Mouse (Mus musculus): ENCODE data around the gene Morn1. TPM values are rescaled to one million over a fixed set of nuclear protein-coding genes. Genes with fewer than 3 reads are reported as not detected.
A peak's percentile ranks its signal among the peaks of the same experiment; 100 is the strongest.

Gene Morn1
- polyA plus RNA-seq, 1 experiment from 2014 or later, result 5.1 TPM

DNA sequence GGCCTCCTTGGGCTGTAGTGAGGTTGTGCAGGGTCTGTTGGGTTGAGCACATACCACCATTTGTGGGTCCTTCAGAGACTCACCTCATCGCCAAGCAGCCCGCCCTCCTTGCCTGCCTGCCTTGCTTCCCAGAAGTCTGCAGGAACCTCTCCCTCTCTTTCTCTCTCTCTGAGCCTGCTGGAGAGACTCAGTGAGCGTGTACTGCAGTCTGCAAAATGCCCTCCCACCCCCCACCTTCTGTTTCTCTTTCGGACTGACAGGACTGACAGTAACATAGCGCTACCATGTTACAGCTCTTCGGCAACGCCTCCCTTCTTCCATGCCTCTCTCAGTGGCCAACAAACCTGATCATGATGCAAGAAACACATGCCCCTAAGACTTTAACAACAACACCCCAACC, 103.9 kb downstream of the Morn1 start:
- peaks cover 91% of the 10 kb centered on the region for H3K4me1 ChIP-seq
- ATAC-seq (replicated peaks; ENCODE audit: low FRiP score), result no peak
- no peaks in the 10 kb centered on the region for H3K27me3 ChIP-seq
- WGBS, result 31% methylated on average over 7 of the region's 7 CpGs
- H3K36me3 ChIP-seq, result peaks cover 8% of the 10 kb centered on the region; the same call in 1 of the 2 replicates
- H3K27ac ChIP-seq, result peak overlapping the region; percentile 78
- no peak overlapping the region for H3K4me3 ChIP-seq (replicated peaks)
- H3K9ac ChIP-seq, result no peak overlapping the region; the same call in 1 of the 2 replicates
- H3K4me2 ChIP-seq, result no peak overlapping the region
- no peaks in the 10 kb centered on the region for H3K9me3 ChIP-seq (replicated peaks)

Other genes with a start within 250 kb of the Morn1 start
- 0.18 and 0.99 TPM in 2 replicates for gene Ttc34, start 249.1 kb upstream of the Morn1 start, polyA plus RNA-seq (2015; fragmentation: Nextera tagmentation; extraction: Ambion mirVana)
- gene Mmel1, start 217.0 kb upstream of the Morn1 start, polyA plus RNA-seq (2015; fragmentation: Nextera tagmentation; extraction: Ambion mirVana), result 0.22 and 0.42 TPM in 2 replicates
- 34.1 and 40.6 TPM in 2 replicates for gene Fam213b, start 187.4 kb upstream of the Morn1 start, polyA plus RNA-seq (2015; fragmentation: Nextera tagmentation; extraction: Ambion mirVana)
- gene Tnfrsf14, start 158.0 kb upstream of the Morn1 start, polyA plus RNA-seq (2015; fragmentation: Nextera tagmentation; extraction: Ambion mirVana), result 1.7 TPM in 2 replicates
- 19.6 and 20.7 TPM in 2 replicates for gene Hes5, start 125.7 kb upstream of the Morn1 start, polyA plus RNA-seq (2015; fragmentation: Nextera tagmentation; extraction: Ambion mirVana)
- gene Pank4, start 122.5 kb upstream of the Morn1 start, polyA plus RNA-seq (2015; fragmentation: Nextera tagmentation; extraction: Ambion mirVana), result 45.2 and 46.3 TPM in 2 replicates
- 2.6 TPM in 2 replicates for gene Plch2, start 29.8 kb upstream of the Morn1 start, polyA plus RNA-seq (2015; fragmentation: Nextera tagmentation; extraction: Ambion mirVana)
- 23.2 and 24.0 TPM in 2 replicates for gene Pex10, start 19.6 kb upstream of the Morn1 start, polyA plus RNA-seq (2015; fragmentation: Nextera tagmentation; extraction: Ambion mirVana)
- gene Rer1, start 195 bp upstream of the Morn1 start, polyA plus RNA-seq (2015; fragmentation: Nextera tagmentation; extraction: Ambion mirVana), result 152 and 165 TPM in 2 replicates
- 14.7 and 16.9 TPM in 2 replicates for gene Ski, start 136.0 kb downstream of the Morn1 start, polyA plus RNA-seq (2015; fragmentation: Nextera tagmentation; extraction: Ambion mirVana)
- 66.2 and 68.8 TPM in 2 replicates for gene Faap20, start 163.2 kb downstream of the Morn1 start, polyA plus RNA-seq (2015; fragmentation: Nextera tagmentation; extraction: Ambion mirVana)

All from kidney, embryonic 15.5 days (tissue).